Mouse (Mus musculus) neural tube, embryonic 13.5 days (tissue): ENCODE results near the gene Fam76b. TPM values are rescaled to one million over a fixed set of nuclear protein-coding genes. Genes with fewer than 3 reads are reported as not detected.
A peak's percentile ranks its signal among the peaks of the same experiment; 100 is the strongest.
"Not testable (repeated sequence)": the region's sequence is repeated elsewhere in the genome, so short reads cannot be mapped to it uniquely, and the experiment has no call there.

Experiments used
- ATAC-seq: fragments of 200-750 bp; cut with Nextera tagmentation; 2 replicates; pipeline ENCODE4 v1.8.0; 2017; ENCODE audit warnings: low read depth, mild to moderate bottlenecking, moderate TSS enrichment, moderate library complexity
- H3K27ac ChIP-seq: fragments of 300-500 bp; sonication (generic); replicated peaks from 2 replicates; pipeline ENCODE4 v1.5.1; 2015; ENCODE audit warnings: moderate library complexity, mild to moderate bottlenecking, inconsistent platforms
- H3K27me3 ChIP-seq: fragments of 300-500 bp; sonication (generic); 2 replicates; pipeline ENCODE4 v1.6.1; 2015; ENCODE audit warnings: mild to moderate bottlenecking, inconsistent platforms
- H3K36me3 ChIP-seq: fragments of 300-500 bp; sonication (generic); 2 replicates; pipeline ENCODE4 v1.6.1; 2015; ENCODE audit warnings: mild to moderate bottlenecking, inconsistent platforms
- H3K4me1 ChIP-seq: fragments of 300-500 bp; sonication (generic); replicated peaks from 2 replicates; pipeline ENCODE4 v1.6.1; 2015; ENCODE audit warnings: inconsistent platforms
- H3K4me2 ChIP-seq: fragments of 300-500 bp; sonication (generic); 2 replicates; pipeline ENCODE4 v1.6.1; 2015; ENCODE audit warnings: inconsistent platforms, mild to moderate bottlenecking, moderate library complexity
- H3K4me3 ChIP-seq: fragments of 300-500 bp; sonication (generic); 2 replicates; pipeline ENCODE4 v1.5.1; 2015; ENCODE audit warnings: mild to moderate bottlenecking, inconsistent platforms
- H3K9ac ChIP-seq: fragments of 300-500 bp; sonication (generic); 2 replicates; pipeline ENCODE4 v1.6.1; 2015; ENCODE audit warnings: moderate library complexity, mild to moderate bottlenecking, inconsistent platforms
- H3K9me3 ChIP-seq: fragments of 300-500 bp; sonication (generic); 2 replicates; pipeline ENCODE4 v1.6.1; 2016; ENCODE audit warnings: inconsistent platforms
- WGBS: fragments of 180-500 bp; shearing (Covaris S2); methylation state at CpG from one replicate; pipeline ENCODE4 v1.1.7; 2015; 5-methylcytosine and 5-hydroxymethylcytosine counted together
- polyA plus RNA-seq: library from polyadenylated mRNA; unstranded; fragments of >200 nt; fragmentation: Nextera tagmentation; extraction: Ambion mirVana; gene quantifications from 2 replicates; pipeline ENCODE4 v1.2.1, GENCODE M21; 2015

Gene Fam76b
- 19.6 and 25.3 TPM in 2 replicates for polyA plus RNA-seq

DNA sequence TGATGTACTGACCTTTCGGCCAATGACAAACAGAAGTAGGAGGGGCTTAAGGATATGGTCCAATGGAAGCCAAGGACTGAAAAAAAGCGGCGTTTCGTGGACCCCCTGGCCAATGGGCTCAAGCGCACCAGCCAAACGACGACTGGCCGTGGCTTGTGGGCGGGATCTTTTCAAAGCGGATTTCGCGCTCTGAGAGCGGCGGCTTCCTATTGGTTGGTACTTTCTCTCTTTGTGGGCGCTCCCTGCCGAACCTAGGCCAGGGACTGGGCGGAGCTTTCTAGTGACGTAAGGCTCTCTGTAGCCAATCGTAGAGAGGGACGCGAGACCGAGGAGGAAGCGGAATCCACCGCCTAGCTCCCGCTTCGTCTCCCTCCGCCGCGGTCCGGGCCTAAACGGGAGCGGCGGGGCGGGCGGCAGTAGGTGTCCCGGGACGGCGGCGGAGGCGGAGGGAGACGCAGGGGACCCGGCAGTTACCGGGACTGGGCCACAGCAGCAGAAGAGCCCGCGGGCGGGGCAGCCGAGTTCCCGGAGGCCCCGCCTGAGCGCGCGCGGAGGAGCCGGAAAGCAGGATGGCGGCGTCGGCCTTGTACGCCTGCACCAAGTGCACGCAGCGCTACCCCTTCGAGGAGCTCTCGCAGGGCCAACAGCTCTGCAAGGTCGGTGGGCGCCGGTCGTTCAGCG is at the start of gene Fam76b:
Gene Fam76b, plus strand, starts transcription at position 311 of the 681 bp plus-strand sequence.
- WGBS = under 1% methylated on average over 66 of the region's 67 CpGs
- ATAC-seq = peak; percentile 95
- Histone ChIP-seq H3K4me2 (peak within 1 kb of the TSS; percentile 90), H3K4me3 (peak within 1 kb of the TSS; percentile 84), H3K4me1 (peaks cover 40% of the 10 kb centered on the region), H3K27me3 (no peaks in the 10 kb centered on the region), H3K36me3 (peaks cover 21% of the 10 kb centered on the region), H3K27ac (peak within 1 kb of the TSS; percentile 99), H3K9me3 (no peaks in the 10 kb centered on the region), H3K9ac (peak within 1 kb of the TSS; percentile 91)

DNA sequence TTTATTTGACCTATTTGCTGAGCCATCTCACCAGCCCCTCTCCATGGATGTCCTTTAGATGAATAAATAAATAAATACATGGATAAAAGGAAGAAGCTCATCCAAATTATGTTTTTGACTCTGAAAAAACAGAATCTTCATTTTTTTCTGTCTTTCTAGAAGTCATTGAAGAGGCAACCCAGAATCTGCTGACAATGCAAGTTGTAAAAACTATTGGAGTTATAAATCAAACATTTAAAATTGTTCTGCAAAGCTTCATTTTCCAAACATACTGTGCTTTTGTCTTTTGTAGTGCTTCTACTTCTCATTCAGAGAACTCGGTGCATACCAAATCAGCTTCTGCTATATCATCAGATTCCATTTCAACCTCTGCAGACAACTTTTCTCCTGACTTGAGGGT is 45.5 kb upstream of the Fam76b start:
- Histone ChIP-seq H3K4me2 (no peak overlapping the region), H3K4me1 (no peaks in the 10 kb centered on the region), H3K27ac (no peak overlapping the region), H3K4me3 (no peak overlapping the region), H3K9me3 (no peaks in the 10 kb centered on the region), H3K27me3 (no peaks in the 10 kb centered on the region), H3K36me3 (peaks cover 26% of the 10 kb centered on the region), H3K9ac (no peak overlapping the region)
- ATAC-seq = no peak
- 96% methylated on average over 1 of the region's 1 CpGs for WGBS

DNA sequence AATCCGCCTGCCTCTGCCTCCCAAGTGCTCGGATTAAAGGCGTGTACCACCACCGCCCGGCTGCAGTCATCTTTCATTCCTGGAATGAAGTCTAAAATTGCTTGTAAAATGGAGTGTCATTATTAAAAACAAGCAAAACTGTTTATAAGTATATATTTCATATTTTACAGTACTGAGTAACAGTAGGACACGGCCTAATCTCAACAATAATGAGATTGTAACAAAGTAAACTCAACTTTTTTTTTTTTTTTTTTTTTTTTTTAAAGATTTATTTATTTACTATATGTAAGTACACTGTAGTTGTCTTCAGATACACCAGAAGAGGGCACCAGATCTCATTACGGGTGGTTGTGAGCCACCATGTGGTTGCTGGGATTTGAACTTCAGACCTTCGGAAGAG is 36.7 kb upstream of the Fam76b start:
- H3K4me1 ChIP-seq, H3K27ac ChIP-seq: not testable (repeated sequence)
- 98% methylated on average over 8 of the region's 8 CpGs for WGBS

DNA sequence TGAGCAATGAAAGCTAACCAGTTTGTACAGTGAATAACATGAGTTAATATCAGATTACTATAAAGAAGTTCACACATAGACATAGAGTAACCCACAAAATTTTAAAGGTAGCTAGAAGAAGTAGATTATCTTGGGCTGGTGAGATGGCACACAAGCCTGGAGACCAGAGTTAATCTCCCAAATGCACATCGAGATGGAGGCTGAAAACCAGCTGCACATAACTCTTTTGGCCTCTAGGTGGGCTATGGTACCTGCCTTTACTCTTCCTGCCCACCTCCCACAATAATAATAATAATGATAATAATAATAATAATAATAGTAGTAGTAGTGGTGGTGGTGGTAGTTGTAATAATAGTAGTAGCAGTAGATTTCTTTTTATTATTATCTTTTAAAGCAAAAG is 33.2 kb upstream of the Fam76b start:
- no peak for ATAC-seq
- 90% methylated on average over 1 of the region's 1 CpGs for WGBS
- Histone ChIP-seq H3K9me3 (no peaks in the 10 kb centered on the region), H3K4me2 (no peak overlapping the region), H3K9ac (no peak overlapping the region), H3K4me1 (no peaks in the 10 kb centered on the region), H3K27ac (no peak overlapping the region), H3K36me3 (peaks cover 56% of the 10 kb centered on the region), H3K4me3 (no peak overlapping the region), H3K27me3 (no peaks in the 10 kb centered on the region)

More for the DNA sequence above, 36.7 kb upstream of the Fam76b start:
- H3K27me3 ChIP-seq, H3K9me3 ChIP-seq, H3K4me2 ChIP-seq, H3K9ac ChIP-seq, H3K4me3 ChIP-seq, ATAC-seq: not testable (repeated sequence)
- H3K36me3 ChIP-seq = peaks cover 61% of the 10 kb centered on the region

DNA sequence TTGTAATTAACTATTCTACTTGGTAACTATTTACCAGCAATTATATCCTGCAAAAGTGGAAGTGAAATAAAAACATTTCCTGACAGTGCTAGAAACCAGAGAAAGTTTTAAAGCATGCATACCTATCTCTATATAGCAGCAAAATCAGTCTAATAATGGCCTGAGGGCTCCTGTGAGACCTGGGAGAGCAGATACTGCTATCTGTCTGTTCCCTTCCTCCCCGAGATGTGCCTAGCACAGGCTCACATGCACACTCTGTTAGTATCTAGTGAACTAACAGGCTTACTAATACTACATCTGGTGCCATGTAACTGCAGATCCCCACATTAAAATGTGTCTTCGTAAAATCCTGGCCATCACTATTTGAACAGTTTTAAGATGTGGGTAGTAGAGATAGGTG is 32.8 kb upstream of the Fam76b start:
- no peak for ATAC-seq
- 90% methylated on average over 2 of the region's 2 CpGs for WGBS
- Histone ChIP-seq H3K4me2 (no peak overlapping the region), H3K27ac (no peak overlapping the region), H3K4me1 (no peaks in the 10 kb centered on the region), H3K27me3 (no peaks in the 10 kb centered on the region), H3K9me3 (no peaks in the 10 kb centered on the region), H3K4me3 (no peak overlapping the region), H3K36me3 (peaks cover 56% of the 10 kb centered on the region), H3K9ac (no peak overlapping the region)

DNA sequence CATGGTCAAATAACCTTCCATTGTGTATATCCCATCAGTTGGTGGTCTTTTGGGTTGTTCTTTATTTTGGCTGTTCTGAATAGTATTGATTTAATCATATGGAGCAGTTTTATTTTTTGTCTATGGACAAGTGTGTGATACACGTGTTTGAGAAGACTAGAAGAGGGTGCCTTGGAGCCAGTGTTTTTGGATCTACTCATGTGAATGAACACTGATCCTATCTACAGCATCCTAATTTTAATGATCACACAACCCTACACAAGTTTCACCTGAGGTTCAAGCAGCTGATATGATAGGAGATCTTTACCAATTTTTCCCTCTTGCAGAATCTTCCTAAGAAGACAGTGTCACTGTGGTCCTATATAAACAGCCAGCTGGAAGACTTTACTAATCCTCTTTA is 23.0 kb upstream of the Fam76b start:
- ATAC-seq = no peak
- H3K4me3 ChIP-seq = no peak overlapping the region
- H3K9me3 ChIP-seq = no peaks in the 10 kb centered on the region
- H3K9ac ChIP-seq = no peak overlapping the region
- H3K4me2 ChIP-seq = no peak overlapping the region
- no peaks in the 10 kb centered on the region for H3K4me1 ChIP-seq
- H3K27me3 ChIP-seq = no peaks in the 10 kb centered on the region
- no peak overlapping the region for H3K27ac ChIP-seq
- WGBS = 80% methylated on average over 1 of the region's 1 CpGs
- peaks cover 72% of the 10 kb centered on the region for H3K36me3 ChIP-seq

DNA sequence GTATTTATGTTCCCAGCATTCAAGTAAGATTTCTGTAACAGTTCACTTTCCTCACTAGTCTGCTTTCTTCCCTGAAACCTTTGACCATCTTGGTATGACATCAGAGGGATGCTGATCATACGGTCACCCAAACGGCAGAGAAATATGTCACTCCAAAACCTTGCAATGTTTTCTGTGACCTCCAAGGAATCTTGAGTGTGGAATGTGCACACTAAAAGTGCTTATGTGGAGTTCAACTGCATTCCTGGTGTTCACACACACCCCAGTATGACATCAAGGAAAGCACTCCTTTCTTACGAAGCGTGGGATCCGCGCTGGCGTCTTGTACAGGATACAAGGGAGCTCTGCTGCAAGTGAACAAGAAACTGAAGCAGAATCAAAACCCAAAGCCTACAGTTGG is 20.7 kb upstream of the Fam76b start:
- 93% methylated on average over 7 of the region's 7 CpGs for WGBS

DNA sequence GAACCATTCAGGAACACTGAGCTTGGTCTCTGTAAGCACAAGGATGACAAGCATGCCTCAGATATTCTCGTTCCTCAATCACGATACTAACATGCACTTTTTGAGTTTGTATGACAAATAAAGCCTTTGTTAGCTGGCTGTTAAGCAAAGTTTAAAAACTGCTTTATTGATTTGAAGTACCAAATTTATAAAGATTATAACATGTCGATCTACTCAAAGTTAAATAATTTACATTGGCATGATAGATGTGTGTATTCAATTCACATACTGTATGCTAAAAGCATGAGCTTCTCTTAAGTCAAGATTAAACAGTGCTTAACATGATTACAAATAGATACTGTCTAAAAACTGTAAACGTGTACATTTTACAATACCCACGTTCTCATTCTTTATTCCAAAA is 19.9 kb upstream of the Fam76b start:
- no peak for ATAC-seq
- peaks cover 81% of the 10 kb centered on the region for H3K36me3 ChIP-seq
- no peaks in the 10 kb centered on the region for H3K27me3 ChIP-seq
- H3K4me1 ChIP-seq = no peaks in the 10 kb centered on the region
- H3K9me3 ChIP-seq = no peaks in the 10 kb centered on the region
- H3K4me2 ChIP-seq = no peak overlapping the region
- H3K9ac ChIP-seq = no peak overlapping the region
- WGBS = 90% methylated on average over 5 of the region's 5 CpGs
- H3K27ac ChIP-seq = no peak overlapping the region
- no peak overlapping the region for H3K4me3 ChIP-seq

More for the DNA sequence above, 20.7 kb upstream of the Fam76b start:
- H3K4me3 ChIP-seq = no peak overlapping the region
- peaks cover 79% of the 10 kb centered on the region for H3K36me3 ChIP-seq
- no peak overlapping the region for H3K9ac ChIP-seq
- no peaks in the 10 kb centered on the region for H3K27me3 ChIP-seq
- no peak overlapping the region for H3K4me2 ChIP-seq
- ATAC-seq = no peak
- H3K27ac ChIP-seq = no peak overlapping the region
- H3K4me1 ChIP-seq = no peaks in the 10 kb centered on the region
- no peaks in the 10 kb centered on the region for H3K9me3 ChIP-seq

DNA sequence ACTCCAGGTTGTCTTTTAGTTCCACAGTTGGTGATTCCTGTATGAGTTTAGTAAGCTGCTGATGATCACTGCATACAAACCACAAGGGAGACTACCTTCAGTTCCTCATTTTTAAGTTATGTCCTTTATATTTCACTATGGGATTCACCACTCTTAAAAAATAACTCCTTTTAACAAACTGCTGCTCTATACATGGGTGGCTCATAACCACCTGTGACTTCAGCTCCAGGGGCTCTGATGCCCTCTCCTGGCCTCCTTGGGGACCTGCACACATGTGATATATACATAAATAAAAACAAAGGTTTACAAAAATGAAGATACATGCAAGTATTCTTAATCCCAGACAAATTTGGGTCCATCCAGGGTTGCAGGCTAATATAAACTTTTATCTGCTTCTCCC is 17.6 kb upstream of the Fam76b start:
- no peak overlapping the region for H3K4me2 ChIP-seq
- H3K36me3 ChIP-seq = peaks cover 76% of the 10 kb centered on the region
- no peak overlapping the region for H3K4me3 ChIP-seq
- H3K4me1 ChIP-seq = no peaks in the 10 kb centered on the region
- no peak for ATAC-seq
- H3K9ac ChIP-seq = no peak overlapping the region
- no peaks in the 10 kb centered on the region for H3K9me3 ChIP-seq
- H3K27me3 ChIP-seq = no peaks in the 10 kb centered on the region
- no peak overlapping the region for H3K27ac ChIP-seq

DNA sequence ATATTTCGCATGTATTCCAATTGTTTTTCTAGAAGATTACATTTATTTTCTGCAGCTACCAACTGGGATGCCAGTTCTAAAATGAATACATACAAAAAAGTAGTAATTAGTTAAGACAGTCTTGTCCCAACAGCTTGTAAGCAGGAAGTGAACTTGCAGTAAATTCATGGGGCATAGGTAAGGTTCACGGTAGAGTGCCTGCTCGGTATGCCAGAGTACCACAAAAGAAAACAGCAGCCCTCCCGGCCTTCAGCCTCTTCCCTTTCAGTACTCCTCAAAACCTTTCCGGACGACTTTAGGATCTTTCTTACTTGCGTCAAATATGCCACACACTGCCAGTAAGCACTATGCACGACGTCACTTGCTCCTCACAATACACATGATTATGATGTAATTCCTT is 9.1 kb upstream of the Fam76b start:
- Histone ChIP-seq H3K4me3 (no peak overlapping the region), H3K4me1 (peaks cover 4% of the 10 kb centered on the region; the same call in 1 of the 2 replicates), H3K4me2 (no peak overlapping the region), H3K9me3 (no peaks in the 10 kb centered on the region), H3K36me3 (peaks cover 67% of the 10 kb centered on the region), H3K9ac (no peak overlapping the region), H3K27ac (no peak overlapping the region), H3K27me3 (no peaks in the 10 kb centered on the region)
- 87% methylated on average over 9 of the region's 9 CpGs for WGBS
- no peak for ATAC-seq

DNA sequence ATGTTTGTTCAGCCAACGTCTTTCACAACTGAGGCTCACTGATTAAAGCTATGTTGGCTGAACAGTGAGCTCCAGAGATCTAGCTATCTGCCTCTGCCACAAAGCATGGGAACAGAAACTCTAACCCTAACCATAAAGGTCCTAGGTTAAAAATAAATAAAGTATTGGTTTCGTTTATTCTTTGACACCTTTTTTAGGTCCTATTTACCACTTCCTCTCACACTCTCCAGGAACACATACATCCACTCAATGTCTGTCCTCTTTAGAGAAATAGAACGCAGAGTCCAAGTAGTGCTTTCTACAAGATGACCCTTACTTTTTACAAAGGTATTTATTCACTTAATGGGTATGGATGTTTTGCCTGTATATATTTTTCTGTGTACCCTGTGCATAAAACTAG is 6.7 kb upstream of the Fam76b start:
- Histone ChIP-seq H3K36me3 (peaks cover 50% of the 10 kb centered on the region), H3K9ac (no peak overlapping the region), H3K27ac (no peak overlapping the region), H3K27me3 (no peaks in the 10 kb centered on the region), H3K4me1 (peaks cover 24% of the 10 kb centered on the region), H3K4me2 (no peak overlapping the region), H3K9me3 (no peaks in the 10 kb centered on the region), H3K4me3 (no peak overlapping the region)
- ATAC-seq = no peak
- 96% methylated on average over 3 of the region's 3 CpGs for WGBS

DNA sequence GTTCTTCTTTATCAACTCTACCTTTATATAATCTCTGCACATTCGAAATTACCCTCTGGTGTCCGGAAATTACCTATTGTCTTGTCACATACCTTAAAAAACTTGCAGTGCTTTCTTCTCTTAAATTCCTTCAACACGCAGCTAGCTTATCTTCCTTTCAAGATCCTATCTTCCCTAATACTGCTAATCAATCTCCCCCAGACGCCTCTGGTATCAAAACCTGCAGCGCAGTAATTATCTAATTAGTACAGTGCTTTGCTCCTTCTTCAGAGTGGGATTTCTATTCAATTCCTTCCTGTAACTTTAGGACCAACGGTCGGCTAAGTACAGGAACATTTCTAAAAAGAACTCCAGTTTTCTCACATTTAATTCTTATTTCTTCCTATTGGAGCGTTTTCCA is 1.6 kb upstream of the Fam76b start:
- Histone ChIP-seq H3K9ac (peak overlapping the region; percentile 85), H3K27me3 (no peaks in the 10 kb centered on the region), H3K4me2 (peak overlapping the region; percentile 72), H3K4me3 (peak overlapping the region; percentile 84), H3K27ac (peak overlapping the region; percentile 99), H3K4me1 (peaks cover 41% of the 10 kb centered on the region), H3K36me3 (peaks cover 10% of the 10 kb centered on the region), H3K9me3 (no peaks in the 10 kb centered on the region)
- no peak for ATAC-seq
- WGBS = 7% methylated on average over 8 of the region's 8 CpGs

DNA sequence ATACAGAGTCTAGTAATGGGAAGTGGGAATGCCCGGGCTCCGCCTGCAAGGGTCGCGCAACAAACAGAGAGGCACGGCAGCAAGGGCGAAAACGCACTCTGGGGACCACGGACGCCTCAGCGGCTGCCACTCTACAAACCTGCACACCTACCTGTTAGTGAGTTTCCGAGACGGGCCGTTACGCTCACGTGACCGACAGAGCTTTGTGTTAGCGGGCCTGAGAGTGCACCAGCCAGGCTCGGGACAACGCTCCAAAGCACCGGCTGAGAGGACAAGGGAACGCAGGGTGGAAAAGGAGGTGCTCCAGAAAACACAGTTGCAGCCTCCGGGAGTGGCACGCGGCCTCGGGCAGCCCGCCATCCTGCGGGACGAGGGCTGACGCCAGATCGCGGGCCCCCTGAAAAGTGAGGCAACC is 1.1 kb upstream of the Fam76b start:
- Histone ChIP-seq H3K27me3 (no peaks in the 10 kb centered on the region), H3K9ac (peak overlapping the region; percentile 85), H3K9me3 (no peaks in the 10 kb centered on the region), H3K27ac (peak overlapping the region; percentile 99), H3K4me2 (peak overlapping the region; percentile 72), H3K4me3 (peak overlapping the region; percentile 84), H3K4me1 (peaks cover 41% of the 10 kb centered on the region), H3K36me3 (peaks cover 10% of the 10 kb centered on the region)
- ATAC-seq = peak; percentile 13
- WGBS = under 1% methylated on average over 31 of the region's 31 CpGs
